Mouse (Mus musculus): ENCODE measurements around the gene Cxcl5.
"Not testable (repeated sequence)": the region's sequence is repeated elsewhere in the genome, so short reads cannot be mapped to it uniquely, and the experiment has no call there.

Cxcl5 gene

GRCm38 (mm10) chr5:90783697-90784096, 24.5 kb downstream of the Cxcl5 start:
- no peak for DNase-seq (ENCODE audit: low read depth, low spot score)

DNA sequence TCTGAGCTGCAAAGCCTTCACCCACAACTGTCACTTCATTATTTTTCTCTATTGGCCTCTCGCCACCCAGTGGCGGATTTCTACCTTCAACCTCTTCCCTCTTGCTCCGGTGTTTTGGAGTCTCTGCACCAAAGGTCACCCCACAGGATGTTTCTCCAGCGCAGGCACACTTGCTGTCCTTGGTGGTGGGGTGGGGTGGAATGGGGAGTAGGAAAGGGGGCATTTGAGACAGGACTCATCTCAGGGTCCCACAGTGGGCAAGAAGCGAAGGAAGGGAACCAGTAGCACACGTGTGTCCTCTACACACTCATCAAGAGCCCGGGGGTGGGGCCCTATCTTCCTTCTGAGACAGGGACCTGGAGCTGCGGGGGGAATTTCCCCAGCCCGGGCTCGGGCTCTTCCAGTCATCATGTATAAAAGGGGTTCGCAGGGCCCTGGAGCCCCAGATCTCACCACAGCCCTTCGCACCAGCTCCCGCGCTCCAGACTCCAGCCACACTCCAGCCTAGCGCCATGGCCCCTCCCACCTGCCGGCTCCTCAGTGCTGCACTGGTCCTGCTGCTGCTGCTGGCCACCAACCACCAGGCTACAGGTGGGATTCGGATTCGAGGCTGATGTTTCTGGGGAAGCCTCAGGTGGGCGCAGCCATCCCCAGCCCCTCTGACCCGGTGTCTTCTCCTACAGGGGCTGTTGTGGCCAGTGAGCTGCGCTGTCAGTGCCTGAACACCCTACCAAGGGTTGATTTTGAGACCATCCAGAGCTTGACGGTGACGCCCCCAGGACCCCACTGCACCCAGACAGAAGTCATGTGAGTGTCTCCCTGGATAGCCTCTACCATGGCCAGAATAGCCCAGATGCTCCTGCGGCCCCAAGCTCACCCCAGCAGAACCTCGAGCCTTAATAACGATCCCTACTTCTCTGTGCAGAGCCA, 26.8 kb downstream of the Cxcl5 start, which contains the start of gene Cxcl3:
Gene Cxcl3 (plus strand): TSS at position 445 of the 930 bp plus-strand sequence.
- peak; percentile 31 for DNase-seq (ENCODE audit: low read depth, low spot score)

DNA sequence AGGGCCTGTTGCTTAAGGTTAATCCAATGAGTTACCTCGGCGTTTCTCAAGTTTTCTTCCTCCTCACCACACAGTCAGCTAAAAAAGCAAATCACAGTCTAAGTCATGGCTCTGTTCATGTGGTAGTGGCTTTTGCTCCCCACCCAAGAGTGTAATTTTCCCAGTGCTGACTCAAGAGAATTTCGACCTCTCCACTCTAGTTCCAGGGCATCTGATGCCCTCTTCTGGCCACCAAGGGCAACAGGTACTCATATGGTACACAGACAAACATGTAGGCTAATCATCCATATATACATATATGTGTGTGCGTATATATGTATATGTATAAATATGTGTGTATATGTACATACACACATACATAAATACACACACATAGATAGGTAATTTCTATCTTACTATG, 29.0 kb downstream of the Cxcl5 start:
- no peak for DNase-seq (ENCODE audit: low read depth, low spot score)

DNA sequence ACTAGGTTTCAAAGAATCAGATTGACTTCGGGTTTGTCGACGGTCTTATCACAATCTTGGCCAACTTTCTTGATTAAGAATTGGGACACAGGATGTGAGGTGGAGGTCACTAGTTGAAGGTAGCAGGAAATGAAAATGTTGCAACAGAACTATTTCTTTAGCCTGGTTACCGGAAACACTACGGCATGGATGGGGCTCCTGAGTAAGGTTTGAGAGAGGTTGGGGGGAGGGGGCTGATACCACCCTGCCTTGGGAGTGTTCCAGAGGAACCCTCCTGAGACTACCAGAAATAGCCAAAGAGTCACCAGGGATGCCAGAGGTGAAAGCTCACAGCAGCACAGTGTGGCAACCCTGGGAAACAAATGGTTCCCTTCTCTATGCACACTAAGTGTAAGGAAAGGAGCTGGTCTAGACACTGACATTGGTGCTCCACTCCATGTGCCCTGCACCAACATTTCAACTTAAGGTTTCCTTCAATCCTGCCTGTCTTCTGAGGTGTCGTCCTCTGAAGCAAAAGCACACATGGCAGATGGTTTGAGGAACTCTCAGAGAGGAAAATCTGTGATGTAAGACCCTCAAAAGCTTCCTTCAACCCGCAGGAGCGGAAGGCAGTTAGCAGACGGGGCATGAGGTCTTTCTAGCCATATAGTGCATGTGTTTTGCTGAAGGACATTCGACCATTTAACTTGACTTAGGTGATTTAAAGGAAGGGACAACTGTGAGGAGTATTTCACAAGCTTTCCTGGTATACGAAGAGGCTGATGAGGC, 30.3 kb downstream of the Cxcl5 start:
- DNase-seq (ENCODE audit: low read depth, low spot score), result no peak

DNA sequence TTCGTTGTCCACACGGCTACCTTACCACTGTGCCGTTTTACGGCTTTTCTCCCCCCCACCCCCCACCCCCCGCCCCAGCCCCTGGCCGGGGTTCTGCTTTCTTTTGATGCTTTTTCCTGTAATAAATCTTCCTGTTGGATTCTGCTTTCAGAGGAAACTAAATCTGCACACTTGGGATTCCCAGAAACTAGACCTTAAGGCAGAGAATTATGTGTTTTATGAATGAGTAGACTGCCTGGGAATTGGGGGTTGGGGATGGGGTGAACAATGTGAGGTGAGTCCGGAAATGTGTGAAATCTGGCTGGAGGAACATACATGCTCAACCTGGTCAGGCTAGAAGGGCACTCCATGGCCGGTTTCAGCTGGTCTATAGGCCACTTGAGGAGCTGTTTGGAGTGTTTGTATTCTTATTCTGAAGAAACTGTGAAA, 30.9 kb downstream of the Cxcl5 start:
- no peak for DNase-seq (ENCODE audit: low read depth, low spot score)

DNA sequence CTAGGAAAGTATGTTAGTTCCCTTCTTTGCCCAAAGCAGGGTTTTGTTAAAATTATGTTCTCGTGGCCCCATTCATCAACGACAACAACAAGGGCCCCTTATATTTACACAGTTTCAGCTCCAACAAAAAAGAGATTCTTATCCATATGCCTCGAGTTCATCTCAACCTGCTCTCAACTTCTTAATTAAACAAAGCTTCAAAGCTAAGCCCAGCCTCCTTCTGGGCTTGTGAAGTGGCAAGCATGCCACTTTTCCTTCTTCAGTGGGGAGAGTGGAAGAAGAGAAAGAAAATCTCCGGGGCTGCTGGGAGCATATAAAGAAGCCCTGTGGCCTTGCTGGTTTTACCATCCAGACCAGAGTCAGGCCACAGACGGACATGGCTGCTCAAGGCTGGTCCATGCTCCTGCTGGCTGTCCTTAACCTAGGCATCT, 35.0 kb downstream of the Cxcl5 start, which contains the start of gene Cxcl15:
Gene Cxcl15 (plus strand): TSS at position 340 of the 431 bp plus-strand sequence.
- no peak for DNase-seq (ENCODE audit: low read depth, low spot score)

DNA sequence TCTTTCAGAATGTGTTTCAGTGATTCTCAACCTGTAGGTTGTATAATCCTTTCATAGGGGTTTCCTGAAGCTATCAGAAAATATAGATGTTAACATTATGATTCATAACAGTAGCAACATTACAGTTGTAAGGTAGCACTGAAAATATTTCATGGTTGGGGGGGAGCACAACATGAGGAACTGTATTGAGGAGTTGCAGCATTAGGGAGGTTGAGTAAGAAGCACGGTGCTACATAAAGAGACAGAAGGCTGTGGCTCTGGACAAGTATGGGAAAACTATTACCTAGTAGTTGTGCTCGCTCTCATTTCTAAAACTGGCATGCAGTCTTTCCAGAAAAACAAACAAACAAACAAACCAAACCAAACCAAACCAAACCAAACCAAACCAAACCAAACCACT, 36.2 kb downstream of the Cxcl5 start:
- not testable (repeated sequence) for DNase-seq (ENCODE audit: low read depth, low spot score)

DNA sequence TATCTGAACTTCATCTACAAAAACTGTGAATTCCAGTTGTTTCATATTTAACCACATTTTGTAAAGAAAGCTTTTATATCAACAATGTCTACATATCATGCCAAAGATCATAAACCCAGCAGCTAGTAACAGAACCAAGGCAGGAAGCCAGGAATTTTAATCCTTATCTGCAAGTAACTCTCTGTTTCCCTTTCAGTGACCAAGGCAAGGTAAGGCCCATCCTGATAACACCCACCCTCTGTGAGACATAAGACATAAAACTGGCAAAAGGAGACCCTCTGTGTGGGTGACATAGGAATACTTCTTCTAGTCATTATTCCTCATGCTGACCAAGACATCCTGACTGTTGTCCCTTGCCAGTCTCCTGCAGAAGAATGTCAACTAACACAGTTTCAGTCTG, 45.4 kb downstream of the Cxcl5 start:
- DNase-seq (ENCODE audit: low read depth, low spot score), result no peak

DNA sequence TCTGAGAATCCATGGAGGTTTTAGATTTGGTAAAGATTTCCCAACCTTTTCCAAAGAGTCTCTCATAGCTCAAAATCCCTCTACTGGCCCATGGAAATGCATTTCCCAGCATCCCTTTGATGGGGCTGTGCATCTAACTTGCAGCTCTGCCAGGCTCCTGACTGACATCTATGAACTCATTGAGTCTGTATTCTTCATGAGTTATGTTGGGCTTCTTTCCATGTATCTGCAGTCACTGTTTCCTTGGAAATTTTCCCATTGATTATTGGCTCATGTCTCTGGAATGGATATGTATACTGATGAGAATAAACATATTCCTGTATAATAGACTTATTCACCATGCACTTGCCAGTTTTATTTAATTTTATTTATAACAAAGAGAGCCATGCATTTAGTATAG, 46.9 kb downstream of the Cxcl5 start:
- DNase-seq (ENCODE audit: low read depth, low spot score), result no peak

DNA sequence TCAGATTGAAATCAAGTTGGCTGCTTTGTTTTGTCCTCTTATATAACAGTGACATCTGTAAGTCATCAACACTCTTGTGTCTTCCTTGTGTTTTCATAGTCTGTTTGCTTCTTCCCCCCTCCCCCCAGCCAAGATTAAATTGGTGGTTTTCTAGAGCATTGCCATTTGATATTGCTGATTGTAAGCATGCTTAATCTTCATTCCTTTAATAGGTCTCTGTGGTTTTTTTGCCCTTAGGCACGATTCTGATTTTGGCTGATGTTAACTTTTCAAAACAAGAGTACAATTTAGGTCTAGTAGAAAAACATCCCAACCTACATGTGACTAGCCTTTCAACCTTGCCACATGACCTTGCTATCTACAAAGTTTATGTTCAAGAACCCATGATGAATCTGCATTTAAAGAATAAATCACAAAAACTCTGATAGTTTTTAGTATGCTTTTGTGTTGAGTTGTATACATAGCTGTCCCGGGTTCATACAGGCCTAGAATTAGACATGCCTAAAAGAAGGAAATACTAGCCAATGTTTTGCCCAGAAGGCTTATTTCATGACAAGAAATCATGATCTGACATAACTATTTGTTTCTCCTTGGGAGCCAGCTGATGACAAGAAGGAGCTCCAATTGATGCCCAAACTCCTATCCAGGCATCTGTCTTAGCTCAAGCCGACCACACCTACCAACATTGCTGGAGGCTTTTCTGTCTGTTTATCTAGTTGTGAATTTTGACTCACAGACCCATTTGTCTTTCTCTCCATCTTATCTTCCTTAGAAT, 48.2 kb downstream of the Cxcl5 start:
- DNase-seq (ENCODE audit: low read depth, low spot score), result no peak
